Mouse (Mus musculus): ENCODE results near the gene Khdc4. TPM values are rescaled to one million over a fixed set of nuclear protein-coding genes. Genes with fewer than 3 reads are reported as not detected.
A peak's percentile ranks its signal among the peaks of the same experiment; 100 is the strongest.

Khdc4 gene
- polyA plus RNA-seq (2017; shearing (Covaris generic)), result 10 to 100 TPM; 36.1 to 57.0 (median 47.9) TPM

GRCm38 (mm10) chr3:88684980-88685941 lies at the start of gene Khdc4:
Gene Khdc4, plus strand, starts transcription at chr3:88685803.
- ATAC-seq, result peak; percentile 97

DNA sequence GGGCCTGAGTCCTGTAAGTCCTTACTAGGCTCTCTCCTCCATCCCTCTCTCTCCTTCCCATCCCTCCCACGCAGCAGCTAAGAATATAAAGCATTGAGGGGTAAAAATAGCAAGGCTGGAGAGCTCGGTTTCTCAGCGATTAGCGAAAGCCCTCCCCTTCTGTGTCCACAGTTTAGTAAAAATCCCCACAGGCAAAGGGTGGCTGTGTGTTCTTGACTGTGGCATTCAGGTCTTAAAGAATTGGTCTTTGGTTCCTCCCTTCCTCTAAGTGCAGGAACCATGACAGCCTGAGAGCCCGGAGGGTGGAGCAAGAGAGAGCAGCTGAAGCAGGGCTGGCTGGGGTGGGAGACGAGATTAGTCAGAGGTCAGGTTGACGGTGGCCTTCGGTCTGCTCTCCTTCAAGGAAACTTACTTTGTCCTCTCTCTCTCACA lies 49.0 kb upstream of the Khdc4 start:
- no peak for ATAC-seq

- ATAC-seq, result no peak
These were observed 48.5 kb upstream of the Khdc4 start for GRCm38 (mm10) chr3:88637134-88637533.

GRCm38 (mm10) chr3:88639239-88639638 lies 46.4 kb upstream of the Khdc4 start:
- no peak for ATAC-seq

DNA sequence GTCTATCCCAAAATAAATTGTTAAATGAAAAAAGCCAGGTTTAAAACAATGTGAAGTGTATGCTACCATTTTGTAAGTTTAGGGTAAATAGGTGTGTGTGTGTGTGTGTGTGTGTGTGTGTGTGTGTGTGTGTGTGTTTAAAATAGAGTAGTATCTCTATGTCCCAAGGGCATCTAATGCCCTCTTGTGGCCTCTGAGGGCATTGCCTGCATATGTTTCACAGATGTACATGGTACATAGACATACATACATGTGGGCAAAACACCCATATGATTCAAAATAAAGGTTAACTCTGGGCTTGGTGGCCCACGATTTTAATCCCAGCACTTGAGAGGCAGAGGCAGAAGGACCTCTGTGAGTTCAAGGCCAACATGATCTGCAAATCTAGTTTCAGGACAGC lies 44.9 kb upstream of the Khdc4 start:
- ATAC-seq, result peak; percentile 63

DNA sequence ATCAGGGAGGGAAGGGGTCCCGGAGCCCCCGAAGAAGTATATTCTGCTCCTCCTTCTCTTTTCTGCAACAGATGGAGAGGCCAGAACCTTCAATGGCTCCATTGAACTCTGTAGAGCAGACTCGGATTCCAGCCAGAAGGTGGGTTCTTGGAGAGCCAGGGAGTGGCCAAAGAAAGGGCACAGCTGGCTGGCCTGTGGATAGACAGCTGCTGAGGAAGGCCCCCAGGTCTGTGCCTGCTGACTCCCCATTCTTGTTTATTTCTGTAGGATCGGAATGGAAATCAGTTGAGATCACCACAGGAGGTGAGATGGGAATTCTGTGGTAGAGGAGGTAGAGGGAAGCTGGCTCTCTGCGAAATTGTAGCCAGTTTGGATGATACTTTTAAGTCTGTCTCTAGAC lies 42.5 kb upstream of the Khdc4 start:
- no peak for ATAC-seq

GRCm38 (mm10) chr3:88645937-88646336 lies 39.7 kb upstream of the Khdc4 start:
- no peak for ATAC-seq

- no peak for ATAC-seq
These were observed 39.1 kb upstream of the Khdc4 start for GRCm38 (mm10) chr3:88646426-88646995.

DNA sequence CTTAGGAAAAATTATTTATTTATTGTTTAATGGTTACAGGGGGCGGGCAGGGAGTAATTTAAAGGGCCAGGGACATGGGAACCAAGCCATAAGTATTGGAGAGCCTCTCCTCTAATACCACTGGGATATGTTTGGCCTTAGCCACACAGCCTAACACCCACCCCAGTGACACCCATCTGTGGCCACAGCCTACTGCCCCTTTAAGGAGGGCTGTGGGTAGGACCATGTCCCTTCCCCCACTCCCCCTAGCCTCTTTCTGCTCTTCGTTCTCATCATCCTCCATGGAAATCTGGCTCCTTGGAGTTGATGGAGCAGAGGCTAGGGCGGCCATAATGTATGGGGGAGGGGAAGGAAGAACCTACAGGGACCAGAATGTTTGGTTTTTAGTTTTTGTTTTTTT lies 38.5 kb upstream of the Khdc4 start:
- no peak for ATAC-seq

- no peak for ATAC-seq
These were observed 37.7 kb upstream of the Khdc4 start for GRCm38 (mm10) chr3:88647779-88648413.

DNA sequence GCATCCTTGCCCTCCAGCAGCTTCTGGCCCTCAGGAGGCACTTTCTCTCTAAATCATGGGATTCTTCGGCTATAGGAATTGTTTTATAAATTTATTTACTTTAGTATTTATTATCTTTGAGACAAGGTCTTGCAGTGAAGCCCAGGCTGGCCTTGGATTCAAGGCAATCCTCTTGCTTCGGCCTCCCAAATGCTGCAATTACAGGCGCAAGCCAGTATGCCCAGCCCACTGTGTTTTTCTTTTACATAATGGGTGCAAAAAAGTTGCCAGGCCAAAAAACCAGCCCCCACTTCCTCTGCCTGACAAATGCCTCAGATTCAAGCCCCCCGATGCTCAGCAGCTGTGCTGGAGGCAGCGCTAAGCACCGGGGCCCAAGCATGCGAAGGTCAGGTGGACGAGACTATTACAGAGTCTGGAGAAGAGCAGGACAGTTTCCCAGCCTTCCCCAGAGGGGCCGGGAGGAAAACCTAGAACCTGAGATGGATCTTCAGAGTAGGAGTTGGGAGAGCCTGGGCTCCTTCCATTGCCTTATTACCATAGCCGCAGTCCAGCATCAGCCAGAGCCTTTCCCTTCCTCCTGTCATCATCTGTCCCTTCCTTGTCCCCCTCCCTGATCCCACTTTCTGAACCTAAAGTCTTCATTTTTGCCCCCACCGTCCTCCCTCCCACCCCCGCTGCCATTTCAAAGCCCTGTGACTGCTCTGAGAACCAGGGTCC lies 37.0 kb upstream of the Khdc4 start:
- no peak for ATAC-seq

DNA sequence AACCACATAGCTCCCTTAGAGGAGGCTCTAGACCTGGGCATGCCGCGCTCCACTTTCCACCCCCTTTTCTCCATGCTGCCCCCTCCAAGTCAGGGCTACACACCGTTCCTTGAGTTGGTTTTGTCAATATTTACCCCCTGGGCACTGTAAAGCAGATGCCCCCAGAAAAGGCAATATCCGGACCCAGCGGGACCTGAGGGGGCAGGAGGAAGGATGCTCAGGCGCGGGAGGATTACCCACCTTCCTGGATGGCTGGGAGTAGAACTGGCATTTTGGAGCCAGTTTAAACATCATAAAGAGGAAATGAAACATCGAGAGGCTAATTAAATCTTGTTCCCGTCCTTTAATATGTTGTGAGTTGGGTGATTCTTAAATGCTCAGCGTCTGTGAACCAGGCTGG lies 36.4 kb upstream of the Khdc4 start:
- ATAC-seq, result no peak

GRCm38 (mm10) chr3:88649967-88650366 lies 35.6 kb upstream of the Khdc4 start:
- ATAC-seq, result no peak

GRCm38 (mm10) chr3:88650713-88651504 lies 34.7 kb upstream of the Khdc4 start:
- ATAC-seq, result no peak

DNA sequence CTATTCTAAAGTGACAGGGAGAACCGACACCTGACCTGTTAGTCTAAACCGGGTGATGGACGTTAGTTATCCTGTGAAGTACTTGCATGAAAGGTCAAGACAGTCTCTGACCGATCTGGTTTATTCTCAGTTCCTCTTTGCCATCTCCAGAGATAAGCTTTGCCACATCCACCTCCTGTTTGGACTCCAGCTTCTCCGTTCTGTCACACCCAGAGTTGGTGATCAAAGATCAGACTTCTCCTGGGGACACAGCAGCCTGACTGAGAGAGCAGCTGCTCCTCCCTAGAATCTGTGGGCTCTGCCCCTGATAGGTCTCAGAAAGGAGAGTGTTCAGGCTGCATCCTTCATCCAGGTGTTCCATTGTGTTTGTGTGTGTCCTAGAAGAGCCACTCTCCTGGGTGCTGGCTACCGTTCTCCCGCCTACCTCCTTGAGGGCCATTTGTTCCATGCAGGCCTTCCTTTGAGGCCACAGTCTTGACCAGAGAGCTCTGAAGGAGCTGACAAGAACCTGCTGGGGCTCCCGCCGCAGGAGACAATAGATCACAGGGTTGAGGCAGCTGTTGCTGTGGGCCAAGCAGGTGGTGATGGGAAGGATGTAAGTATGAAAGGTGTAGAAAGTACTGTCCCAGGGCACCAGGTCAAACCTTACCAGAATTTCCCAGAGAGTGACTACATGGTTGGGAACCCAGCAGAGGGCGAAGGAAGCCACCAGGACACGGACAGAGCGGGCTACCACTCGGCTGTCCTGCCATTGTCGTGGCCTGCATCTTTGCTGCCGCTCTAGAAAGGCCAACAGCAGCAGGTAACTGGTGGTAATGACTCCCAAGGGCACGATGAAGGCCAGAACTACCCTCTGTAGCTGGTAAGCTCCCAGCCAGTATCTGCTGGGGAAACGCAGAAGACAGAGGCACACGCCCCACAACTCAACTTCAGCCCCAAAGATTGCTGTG lies 33.7 kb upstream of the Khdc4 start:
- no peak for ATAC-seq

- no peak for ATAC-seq
These were observed 32.6 kb upstream of the Khdc4 start, which contains the start of gene Rxfp4 for GRCm38 (mm10) chr3:88652846-88653515. Gene Rxfp4, minus strand, starts transcription at chr3:88653142.

DNA sequence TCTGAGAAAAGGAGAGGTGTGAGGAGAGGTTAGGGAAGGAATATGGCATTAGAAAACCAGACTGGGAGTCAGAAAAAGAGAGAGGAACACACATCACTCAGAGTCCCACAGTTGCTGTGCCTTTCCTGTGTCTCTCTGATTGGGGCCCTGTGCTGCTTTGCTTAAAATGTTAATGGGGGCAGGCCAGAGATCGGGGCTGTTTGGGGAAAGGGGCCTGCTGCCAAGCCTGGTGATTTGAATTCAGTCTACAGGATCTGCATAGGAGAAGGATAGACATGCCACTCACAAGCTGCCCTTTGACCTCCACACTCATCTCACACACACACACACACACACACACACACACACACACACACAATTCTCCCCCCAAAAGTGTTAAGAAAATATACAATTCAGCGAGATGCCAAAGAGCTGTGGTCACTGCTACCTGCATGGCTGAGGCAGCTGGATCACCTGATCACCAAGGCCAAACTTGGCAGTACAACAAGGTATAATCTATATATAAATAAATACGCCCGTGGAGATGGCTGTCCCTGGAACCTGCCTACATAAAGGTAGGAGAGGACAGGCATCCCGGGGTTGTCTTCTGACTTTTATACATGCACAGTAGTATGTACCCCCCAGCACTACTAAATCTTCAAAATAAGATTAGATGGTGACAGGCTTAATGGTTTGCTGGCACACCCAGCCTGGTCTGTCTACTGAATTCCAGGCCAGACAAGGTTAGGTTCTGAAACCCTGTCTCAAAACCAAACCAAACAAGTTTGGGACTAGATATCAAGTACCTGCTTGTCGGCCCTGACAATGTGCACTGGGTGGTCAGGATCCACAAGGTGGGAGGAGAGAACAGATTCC lies 31.9 kb upstream of the Khdc4 start:
- no peak for ATAC-seq

GRCm38 (mm10) chr3:88654621-88655020 lies 31.0 kb upstream of the Khdc4 start:
- no peak for ATAC-seq

- no peak for ATAC-seq
These were observed 30.0 kb upstream of the Khdc4 start for GRCm38 (mm10) chr3:88655619-88656018.

Data from inflammation-experienced regulatory T-cells, adult 6 months (primary cell).